Mouse (Mus musculus): Measurements from ENCODE around the gene 9430038I01Rik.
"Not testable (repeated sequence)": the region's sequence is repeated elsewhere in the genome, so short reads cannot be mapped to it uniquely, and the experiment has no call there.

Gene 9430038I01Rik

GRCm38 (mm10) chr7:137410337-137411197 is at the start of gene 9430038I01Rik:
Gene 9430038I01Rik (minus strand): TSS chr7:137410762.
- peak; percentile 96 for DNase-seq (ENCODE audit: low spot score)

GRCm38 (mm10) chr7:137445321-137445720 is 34.8 kb upstream of the 9430038I01Rik start:
- no peak for DNase-seq (ENCODE audit: low spot score)

- no peak for DNase-seq (ENCODE audit: low spot score)
Measured at GRCm38 (mm10) chr7:137442951-137443350, 32.4 kb upstream of the 9430038I01Rik start.

- not testable (repeated sequence) for DNase-seq (ENCODE audit: low spot score)
Measured at GRCm38 (mm10) chr7:137438962-137439361, 28.4 kb upstream of the 9430038I01Rik start.

GRCm38 (mm10) chr7:137438179-137438550 is 27.6 kb upstream of the 9430038I01Rik start:
- DNase-seq (ENCODE audit: low spot score) = peak; percentile 71

GRCm38 (mm10) chr7:137437440-137438178 is 27.0 kb upstream of the 9430038I01Rik start, which contains the start of gene Glrx3:
Gene Glrx3 (plus strand): TSS chr7:137437614.
- peak; percentile 95 for DNase-seq (ENCODE audit: low spot score)

GRCm38 (mm10) chr7:137436901-137437300 is 26.3 kb upstream of the 9430038I01Rik start:
- DNase-seq (ENCODE audit: low spot score) = no peak

- no peak for DNase-seq (ENCODE audit: low spot score)
Measured at GRCm38 (mm10) chr7:137431769-137432603, 21.4 kb upstream of the 9430038I01Rik start.

GRCm38 (mm10) chr7:137426693-137427092 is 16.1 kb upstream of the 9430038I01Rik start:
- no peak for DNase-seq (ENCODE audit: low spot score)

GRCm38 (mm10) chr7:137421236-137421635 is 10.7 kb upstream of the 9430038I01Rik start:
- no peak for DNase-seq (ENCODE audit: low spot score)

- no peak for DNase-seq (ENCODE audit: low spot score)
Measured at GRCm38 (mm10) chr7:137420550-137420949, 10.0 kb upstream of the 9430038I01Rik start.

- no peak for DNase-seq (ENCODE audit: low spot score)
Measured at GRCm38 (mm10) chr7:137414710-137415109, 4.1 kb upstream of the 9430038I01Rik start.

- no peak for DNase-seq (ENCODE audit: low spot score)
Measured at GRCm38 (mm10) chr7:137407428-137408058, 3.0 kb downstream of the 9430038I01Rik start.

- no peak for DNase-seq (ENCODE audit: low spot score)
Measured at GRCm38 (mm10) chr7:137404146-137404545, 6.4 kb downstream of the 9430038I01Rik start.

- DNase-seq (ENCODE audit: low spot score) = no peak
Measured at GRCm38 (mm10) chr7:137398973-137399372, 11.6 kb downstream of the 9430038I01Rik start.

GRCm38 (mm10) chr7:137397361-137397910 is 13.1 kb downstream of the 9430038I01Rik start:
- DNase-seq (ENCODE audit: low spot score) = no peak

GRCm38 (mm10) chr7:137395421-137395820 is 15.1 kb downstream of the 9430038I01Rik start:
- DNase-seq (ENCODE audit: low spot score) = no peak

GRCm38 (mm10) chr7:137387863-137388262 is 22.7 kb downstream of the 9430038I01Rik start:
- DNase-seq (ENCODE audit: low spot score) = no peak

GRCm38 (mm10) chr7:137374996-137375395 is 35.6 kb downstream of the 9430038I01Rik start:
- no peak for DNase-seq (ENCODE audit: low spot score)

- no peak for DNase-seq (ENCODE audit: low spot score)
Measured at GRCm38 (mm10) chr7:137371770-137372169, 38.8 kb downstream of the 9430038I01Rik start.

GRCm38 (mm10) chr7:137370175-137370574 is 40.4 kb downstream of the 9430038I01Rik start:
- DNase-seq (ENCODE audit: low spot score) = no peak

Measured in layer of hippocampus, adult 11-12 months (tissue).